Mouse (Mus musculus) embryonic fibroblast, embryonic 13.5 days (primary cell): ENCODE data around the gene Ints13.

Experiments used
- CTCF ChIP-seq: IDR thresholded peaks from 2 replicates; pipeline ENCODE4 v1.5.1; 2011; ENCODE audit warnings: mild to moderate bottlenecking, control low read depth, low read length, moderate library complexity, borderline replicate concordance; ENCODE audit not compliant: insufficient read depth
- POLR2A ChIP-seq: IDR thresholded peaks from 2 replicates; pipeline ENCODE4 v1.6.1; 2011; ENCODE audit warnings: low read depth, mild to moderate bottlenecking, control low read depth, low read length, moderate library complexity

GRCm38 (mm10) chr6:146603651-146604050 lies 26.0 kb upstream of the Ints13 start:
- TF ChIP-seq CTCF (no peak), POLR2A (no peak)
